Mouse (Mus musculus) small intestine, adult 2 months (tissue): ENCODE data around the gene Magi1.

Experiments used
- CTCF ChIP-seq: fragments of 200-500 bp; IDR thresholded peaks from 2 replicates; pipeline ENCODE4 v1.5.1; 2012; ENCODE audit warnings: low read depth, mild to moderate bottlenecking, control low read depth, inconsistent platforms, low read length, moderate library complexity, mixed read lengths; ENCODE audit not compliant: insufficient replicate concordance, insufficient read length; ENCODE audit errors: extremely low read depth
- POLR2A ChIP-seq: fragments of 200-500 bp; IDR thresholded peaks from 2 replicates; pipeline ENCODE4 v1.6.1; 2012; ENCODE audit warnings: low read depth, mild to moderate bottlenecking, control low read depth, inconsistent platforms, low read length, moderate library complexity

DNA sequence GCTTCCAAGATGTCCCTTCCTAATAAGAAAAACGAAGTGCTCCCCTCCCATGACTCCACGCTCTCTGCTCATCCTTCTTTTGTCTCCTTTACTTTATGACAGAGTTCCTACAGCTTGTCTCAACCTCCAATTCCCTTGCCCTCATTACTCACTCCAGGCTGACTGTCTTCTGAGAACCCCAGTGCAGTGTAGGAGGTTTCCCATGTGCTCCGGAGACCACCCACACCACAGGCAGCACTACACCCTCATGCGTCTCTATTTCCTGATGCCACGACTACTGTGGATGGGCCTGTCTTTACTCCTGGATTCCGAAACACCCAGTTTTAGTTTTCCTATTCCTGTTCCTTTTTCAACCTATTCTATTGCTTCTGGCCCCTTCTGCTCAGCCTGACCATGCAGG lies 549.9 kb downstream of the Magi1 start:
- TF ChIP-seq CTCF (no peak), POLR2A (no peak)
